Mouse (Mus musculus) layer of hippocampus, adult 9-11 months (tissue): ENCODE results near the gene Plekhh1.

ENCODE experiments used
- DNase-seq: peaks from one replicate; pipeline ENCODE4 v3.0.0; 2022

Plekhh1 gene

GRCm38 (mm10) chr12:79035349-79035748 lies 6.4 kb downstream of the Plekhh1 start:
- DNase-seq, result peak; percentile 81

GRCm38 (mm10) chr12:79039708-79040107 lies 10.7 kb downstream of the Plekhh1 start:
- no peak for DNase-seq

- DNase-seq, result no peak
Measured at GRCm38 (mm10) chr12:79040201-79040827, 11.4 kb downstream of the Plekhh1 start.

GRCm38 (mm10) chr12:79041436-79041835 lies 12.5 kb downstream of the Plekhh1 start:
- no peak for DNase-seq

GRCm38 (mm10) chr12:79044668-79045067 lies 15.7 kb downstream of the Plekhh1 start:
- no peak for DNase-seq

- no peak for DNase-seq
Measured at GRCm38 (mm10) chr12:79046171-79046570, 17.2 kb downstream of the Plekhh1 start.

GRCm38 (mm10) chr12:79047203-79047602 lies 18.2 kb downstream of the Plekhh1 start:
- no peak for DNase-seq

GRCm38 (mm10) chr12:79048898-79049297 lies 19.9 kb downstream of the Plekhh1 start:
- DNase-seq, result no peak

GRCm38 (mm10) chr12:79049807-79050206 lies 20.8 kb downstream of the Plekhh1 start:
- DNase-seq, result no peak

GRCm38 (mm10) chr12:79050545-79051212 lies 21.7 kb downstream of the Plekhh1 start:
- no peak for DNase-seq

GRCm38 (mm10) chr12:79052073-79052472 lies 23.1 kb downstream of the Plekhh1 start:
- DNase-seq, result no peak

- no peak for DNase-seq
Measured at GRCm38 (mm10) chr12:79055276-79055675, 26.3 kb downstream of the Plekhh1 start.

- DNase-seq, result no peak
Measured at GRCm38 (mm10) chr12:79059573-79059972, 30.6 kb downstream of the Plekhh1 start.

GRCm38 (mm10) chr12:79060134-79060533 lies 31.2 kb downstream of the Plekhh1 start:
- no peak for DNase-seq

- no peak for DNase-seq
Measured at GRCm38 (mm10) chr12:79060766-79061652, 32.0 kb downstream of the Plekhh1 start.

GRCm38 (mm10) chr12:79064451-79064850 lies 35.5 kb downstream of the Plekhh1 start:
- DNase-seq, result no peak

GRCm38 (mm10) chr12:79066431-79066830 lies 37.5 kb downstream of the Plekhh1 start:
- no peak for DNase-seq

GRCm38 (mm10) chr12:79067526-79067925 lies 38.6 kb downstream of the Plekhh1 start:
- DNase-seq, result no peak

GRCm38 (mm10) chr12:79068306-79068705 lies 39.3 kb downstream of the Plekhh1 start:
- DNase-seq, result no peak

- no peak for DNase-seq
Measured at GRCm38 (mm10) chr12:79069187-79069608, 40.2 kb downstream of the Plekhh1 start.

GRCm38 (mm10) chr12:79069916-79070315 lies 41.0 kb downstream of the Plekhh1 start:
- no peak for DNase-seq

- DNase-seq, result no peak
Measured at GRCm38 (mm10) chr12:79070736-79071333, 41.9 kb downstream of the Plekhh1 start.

- no peak for DNase-seq
Measured at GRCm38 (mm10) chr12:79072576-79072975, 43.6 kb downstream of the Plekhh1 start.
